Mouse (Mus musculus): ENCODE data around the gene Rps11. TPM values are rescaled to one million over a fixed set of nuclear protein-coding genes. Genes with fewer than 3 reads are reported as not detected.

Rps11 gene
- polyA plus RNA-seq, 1 experiment: 2,217 TPM

DNA sequence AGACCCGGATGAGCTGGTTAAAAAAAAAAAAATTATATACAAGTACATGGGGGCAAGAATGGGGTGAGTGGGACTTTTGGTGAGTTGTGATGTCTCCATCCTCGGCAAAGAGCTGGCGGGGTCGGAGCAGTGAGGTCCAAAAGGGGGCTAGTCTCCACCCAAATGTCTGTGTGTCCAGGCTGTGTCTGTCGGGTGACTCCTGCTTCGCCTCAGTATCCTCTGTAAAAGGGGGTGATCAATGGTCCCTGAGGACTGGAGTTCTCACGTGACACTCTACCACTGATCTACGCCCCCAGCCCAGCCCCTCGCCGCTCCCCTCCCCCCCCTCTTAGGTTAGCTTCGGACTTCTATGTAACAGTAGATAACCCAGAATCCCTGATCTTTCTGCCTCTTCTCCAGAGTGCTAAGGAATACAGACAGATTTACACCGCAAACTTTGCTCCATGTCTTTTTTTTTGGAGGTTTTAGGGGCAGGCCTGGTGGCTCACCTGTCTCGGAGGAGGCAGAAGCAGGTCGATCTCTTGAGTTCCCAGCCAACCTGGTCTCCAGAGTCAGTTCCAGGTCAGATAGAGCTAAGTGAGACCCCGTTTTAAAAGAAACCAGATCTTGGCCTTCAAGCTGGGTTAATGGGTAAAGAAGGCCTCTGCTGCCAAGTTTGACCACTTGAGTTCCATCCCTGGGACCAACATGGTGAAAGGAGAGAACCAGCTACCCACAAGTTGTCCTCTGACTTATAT is 5.7 kb upstream of the Rps11 start:
- Histone ChIP-seq H3K36me3 (ENCODE audit: control insufficient read depth, insufficient read depth) (peaks cover 23% of the 10 kb centered on the region), H3K27me3 (ENCODE audit: control insufficient read depth, insufficient read depth, insufficient read length) (no peaks in the 10 kb centered on the region), H3K4me2 (ENCODE audit: low read depth) (peak overlapping the region; percentile 86), H3K4me3 (peak overlapping the region; percentile 81), H3K79me2 (ENCODE audit: control insufficient read depth, insufficient read depth) (peaks cover 28% of the 10 kb centered on the region), H3ac (ENCODE audit: control insufficient read depth, insufficient read length) (peak overlapping the region; percentile 18)
- no peak for TF ChIP-seq TCF12 (IDR thresholded peaks at IDR 0.05; ENCODE audit: insufficient read depth, poor library complexity, severe bottlenecking)
- TF ChIP-seq POLR2AphosphoS2 (IDR thresholded peaks at IDR 0.05; ENCODE audit: insufficient read length, low read depth): peak; percentile 39
- no peak for TF ChIP-seq MYOG (IDR thresholded peaks at IDR 0.05; ENCODE audit: control insufficient read depth in 1 of 3, insufficient read depth in 1 of 3, insufficient read length in 2 of 3, low read depth in 2 of 3)
- TF ChIP-seq CEBPB (IDR thresholded peaks at IDR 0.05; ENCODE audit: insufficient read depth, poor library complexity, severe bottlenecking): no peak
- peak; percentile 36 for TF ChIP-seq POLR2A (IDR thresholded peaks at IDR 0.05; ENCODE audit: insufficient read length, low read depth)

DNA sequence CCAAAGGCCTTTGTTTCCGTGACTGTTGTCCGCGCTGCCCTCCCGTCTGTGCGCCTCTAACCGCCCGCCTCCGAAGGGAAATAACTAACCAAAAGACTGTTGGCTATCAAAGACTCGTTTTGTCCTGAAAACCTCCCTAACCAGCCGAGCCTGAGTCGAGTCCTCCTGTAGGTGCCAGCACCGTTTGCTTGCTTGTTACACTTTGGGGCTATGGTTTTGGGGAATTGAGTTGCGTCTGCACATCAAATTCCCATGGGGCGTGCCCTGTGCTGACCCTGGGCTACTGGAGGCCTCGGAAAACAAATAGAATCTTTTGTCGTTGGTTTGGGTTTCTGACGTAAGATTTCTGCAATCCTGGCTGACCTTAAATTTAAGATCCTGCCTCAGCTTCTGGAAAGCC is 5.1 kb upstream of the Rps11 start:
- peak overlapping the region; percentile 18 for H3ac ChIP-seq (ENCODE audit: control insufficient read depth, insufficient read length)
- peak overlapping the region; percentile 81 for H3K4me3 ChIP-seq
- H3K27me3 ChIP-seq (ENCODE audit: control insufficient read depth, insufficient read depth, insufficient read length): no peaks in the 10 kb centered on the region
- peak overlapping the region; percentile 86 for H3K4me2 ChIP-seq (ENCODE audit: low read depth)
- TF ChIP-seq CEBPB (IDR thresholded peaks at IDR 0.05; ENCODE audit: insufficient read depth, poor library complexity, severe bottlenecking): peak; percentile 98
- TF ChIP-seq MYOG (IDR thresholded peaks at IDR 0.05; ENCODE audit: control insufficient read depth in 1 of 3, insufficient read depth in 1 of 3, insufficient read length in 2 of 3, low read depth in 2 of 3): no peak
- peak; percentile 54 for TF ChIP-seq POLR2AphosphoS2 (IDR thresholded peaks at IDR 0.05; ENCODE audit: insufficient read length, low read depth)
- TF ChIP-seq POLR2A (IDR thresholded peaks at IDR 0.05; ENCODE audit: insufficient read length, low read depth): no peak
- peaks cover 28% of the 10 kb centered on the region for H3K79me2 ChIP-seq (ENCODE audit: control insufficient read depth, insufficient read depth)
- H3K36me3 ChIP-seq (ENCODE audit: control insufficient read depth, insufficient read depth): peaks cover 23% of the 10 kb centered on the region

DNA sequence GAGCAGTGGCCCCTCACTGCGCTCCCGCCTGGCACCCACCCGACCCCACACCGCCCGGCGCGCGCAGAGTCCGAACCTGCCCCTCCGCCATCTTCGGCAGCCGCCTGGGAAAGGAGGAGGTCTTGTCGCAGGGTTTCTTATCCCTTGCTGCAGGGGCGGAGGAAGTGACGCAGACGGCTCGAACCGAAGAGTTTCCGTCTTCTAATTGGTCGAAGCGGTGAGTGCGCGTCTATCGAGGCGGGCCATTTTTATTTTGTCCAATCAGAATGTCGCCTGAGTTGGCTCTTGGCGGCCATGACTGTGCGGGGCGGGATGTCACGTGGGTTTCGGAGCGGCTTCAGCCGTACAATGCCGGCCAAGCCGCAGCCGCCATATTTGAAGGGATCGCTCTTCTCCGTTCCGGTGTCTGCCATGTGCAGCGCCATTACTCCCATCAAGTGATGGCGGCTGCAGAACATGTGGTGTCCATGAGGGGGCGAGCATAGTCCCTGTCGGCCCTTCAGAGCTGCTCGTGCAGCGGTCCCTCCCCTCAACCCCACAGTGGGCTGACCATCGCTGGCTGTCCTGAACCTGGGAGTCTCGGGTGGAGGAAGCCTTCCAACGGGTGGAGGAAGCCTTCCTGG is 4.5 kb upstream of the Rps11 start, which contains the start of gene Rpl13a:
Rpl13a (minus strand) TSS at position 138 of the 623 bp plus-strand sequence.
- Histone ChIP-seq H3K27me3 (ENCODE audit: control insufficient read depth, insufficient read depth, insufficient read length) (no peaks in the 10 kb centered on the region), H3K36me3 (ENCODE audit: control insufficient read depth, insufficient read depth) (peaks cover 23% of the 10 kb centered on the region), H3K79me2 (ENCODE audit: control insufficient read depth, insufficient read depth) (peaks cover 32% of the 10 kb centered on the region), H3ac (ENCODE audit: control insufficient read depth, insufficient read length) (peak within 1 kb of the TSS; percentile 63), H3K4me3 (peak within 1 kb of the TSS; percentile 81), H3K4me2 (ENCODE audit: low read depth) (peak within 1 kb of the TSS; percentile 99)
- TF ChIP-seq MAX (IDR thresholded peaks at IDR 0.05; ENCODE audit: low read depth) (peak; percentile 79), POLR2A (IDR thresholded peaks at IDR 0.05; ENCODE audit: insufficient read length, low read depth) (peak; percentile 92), SRF (IDR thresholded peaks at IDR 0.05; ENCODE audit: control insufficient read depth, insufficient read length, low read depth) (no peak), POLR2AphosphoS2 (IDR thresholded peaks at IDR 0.05; ENCODE audit: insufficient read length, low read depth) (peak; percentile 90), USF1 (IDR thresholded peaks at IDR 0.05; ENCODE audit: low read depth) (peak; percentile 73), MYOD1 (IDR thresholded peaks at IDR 0.05; ENCODE audit: control insufficient read depth in 1 of 3, insufficient read length in 2 of 3, low read depth in 2 of 3) (peak in 1 of 3 experiments; percentile 46), TCF12 (IDR thresholded peaks at IDR 0.05; ENCODE audit: insufficient read depth, poor library complexity, severe bottlenecking) (no peak), E2F4 (IDR thresholded peaks at IDR 0.05; ENCODE audit: insufficient read depth) (no peak), MYOG (IDR thresholded peaks at IDR 0.05; ENCODE audit: control insufficient read depth in 1 of 3, insufficient read depth in 1 of 3, insufficient read length in 2 of 3, low read depth in 2 of 3) (peak in 1 of 3 experiments; percentile 59)

DNA sequence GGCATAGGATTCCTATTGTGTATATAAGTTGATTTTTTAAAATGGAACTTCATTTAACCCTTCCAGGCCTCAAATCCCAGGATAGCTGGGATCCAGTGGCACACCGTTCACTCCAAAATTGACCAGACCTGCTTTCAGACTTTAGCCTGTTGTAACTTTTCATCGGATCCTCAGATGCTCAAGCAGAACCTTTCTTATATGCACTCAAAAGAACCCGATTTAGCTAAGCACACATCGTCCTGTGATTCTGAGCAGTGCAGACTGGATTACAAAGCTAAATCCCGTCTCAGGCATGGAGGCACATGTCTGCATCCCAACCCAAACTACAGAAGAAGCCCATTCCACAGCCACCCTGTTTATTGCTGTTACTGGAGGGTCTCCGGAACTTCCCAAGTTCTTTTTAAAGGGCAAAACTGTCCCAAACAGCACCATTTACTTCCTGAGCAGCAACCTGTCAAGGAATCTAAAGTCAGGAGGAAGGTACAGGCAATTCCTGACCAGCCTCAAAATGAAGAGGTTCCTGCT is 3.5 kb upstream of the Rps11 start:
- Histone ChIP-seq H3K79me2 (ENCODE audit: control insufficient read depth, insufficient read depth) (peaks cover 41% of the 10 kb centered on the region), H3K36me3 (ENCODE audit: control insufficient read depth, insufficient read depth) (peaks cover 27% of the 10 kb centered on the region), H3ac (ENCODE audit: control insufficient read depth, insufficient read length) (peak overlapping the region; percentile 63), H3K4me3 (peak overlapping the region; percentile 81), H3K27me3 (ENCODE audit: control insufficient read depth, insufficient read depth, insufficient read length) (no peaks in the 10 kb centered on the region), H3K4me2 (ENCODE audit: low read depth) (peak overlapping the region; percentile 99)
- no peak for TF ChIP-seq MYOG (IDR thresholded peaks at IDR 0.05; ENCODE audit: control insufficient read depth in 1 of 3, insufficient read depth in 1 of 3, insufficient read length in 2 of 3, low read depth in 2 of 3)
- peak; percentile 47 for TF ChIP-seq POLR2AphosphoS2 (IDR thresholded peaks at IDR 0.05; ENCODE audit: insufficient read length, low read depth)

DNA sequence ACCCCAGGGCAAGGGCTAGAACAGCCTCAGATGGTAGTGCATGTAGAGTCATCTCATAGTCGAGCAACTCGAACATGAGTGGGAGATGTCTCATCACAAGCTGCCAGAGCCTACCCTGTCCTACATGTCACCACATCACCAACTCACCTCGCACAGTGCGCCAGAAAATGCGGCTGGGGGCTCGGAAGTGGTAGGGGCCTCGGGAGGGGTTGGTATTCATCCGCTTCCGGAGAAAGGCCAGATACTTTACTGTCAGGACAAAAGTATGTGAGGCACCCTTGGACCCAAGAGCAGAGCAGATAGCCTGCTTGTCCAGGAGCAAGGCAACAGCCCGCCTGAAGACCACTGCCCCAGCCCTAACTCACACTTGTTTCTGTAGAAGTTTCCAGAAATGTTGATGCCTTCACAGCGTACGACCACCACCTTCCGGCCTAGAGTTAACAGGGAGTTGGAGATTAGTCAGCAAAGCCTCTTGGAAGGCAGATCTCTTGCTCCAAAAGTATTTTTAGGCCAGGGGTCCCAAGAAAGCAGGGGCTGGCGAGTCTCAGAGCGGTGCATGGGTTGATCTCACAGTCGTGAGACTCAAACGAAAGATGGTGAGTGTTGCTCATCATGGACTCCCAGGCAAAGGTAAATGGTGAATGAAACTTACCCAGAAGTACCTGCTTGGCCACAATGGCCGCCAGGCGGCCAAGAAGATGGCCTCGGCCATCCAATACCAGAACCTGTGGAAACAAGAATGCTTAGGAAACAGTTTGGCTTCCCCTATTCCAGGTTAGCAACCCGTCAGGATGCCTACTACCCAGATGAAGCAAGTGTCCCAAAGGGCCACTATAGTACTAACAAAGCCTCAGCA is 2.8 kb upstream of the Rps11 start:
- no peaks in the 10 kb centered on the region for H3K27me3 ChIP-seq (ENCODE audit: control insufficient read depth, insufficient read depth, insufficient read length)
- peak overlapping the region; percentile 81 for H3K4me3 ChIP-seq
- peaks cover 34% of the 10 kb centered on the region for H3K36me3 ChIP-seq (ENCODE audit: control insufficient read depth, insufficient read depth)

More for the DNA sequence above, 2.8 kb upstream of the Rps11 start:
- peaks cover 44% of the 10 kb centered on the region for H3K79me2 ChIP-seq (ENCODE audit: control insufficient read depth, insufficient read depth)
- peak; percentile 4 for TF ChIP-seq POLR2AphosphoS2 (IDR thresholded peaks at IDR 0.05; ENCODE audit: insufficient read length, low read depth)
- no peak for TF ChIP-seq SRF (IDR thresholded peaks at IDR 0.05; ENCODE audit: control insufficient read depth, insufficient read length, low read depth)
- H3K4me2 ChIP-seq (ENCODE audit: low read depth): peak overlapping the region; percentile 99
- H3ac ChIP-seq (ENCODE audit: control insufficient read depth, insufficient read length): peak overlapping the region; percentile 63

Data from myocyte (in vitro differentiated cells).